Mouse (Mus musculus) MEL-GATA-1-ER (cell line): ENCODE results near the gene Neurod6.

Experiments
- DNase-seq: peaks from one replicate; pipeline ENCODE4 v3.0.0-alpha.2; 2012; ENCODE audit warnings: low read depth; ENCODE audit errors: extremely low read depth

Neurod6 gene

GRCm38 (mm10) chr6:55646824-55647560, 34.1 kb downstream of the Neurod6 start:
- no peak for DNase-seq

- no peak for DNase-seq
Observed at GRCm38 (mm10) chr6:55646111-55646823, 34.8 kb downstream of the Neurod6 start.

- DNase-seq: no peak
Observed at GRCm38 (mm10) chr6:55634662-55635061, 46.4 kb downstream of the Neurod6 start.
